Mouse (Mus musculus) embryonic fibroblast, embryonic 13.5 days (primary cell): ENCODE results near the gene Ltf. TPM values are rescaled to one million over a fixed set of nuclear protein-coding genes. Genes with fewer than 3 reads are reported as not detected.

ENCODE experiments used
- H3K27ac ChIP-seq: 2 replicates; pipeline ENCODE4 v1.5.1; 2012; ENCODE audit warnings: low read length, control low read depth, inconsistent platforms; ENCODE audit not compliant: insufficient read depth
- H3K4me1 ChIP-seq: 2 replicates; pipeline ENCODE4 v1.6.1; 2011; ENCODE audit warnings: low read length; ENCODE audit not compliant: control insufficient read depth, insufficient read depth
- H3K4me3 ChIP-seq: 2 replicates; pipeline ENCODE4 v1.5.1; 2011; ENCODE audit warnings: mild to moderate bottlenecking, control low read depth, low read length; ENCODE audit not compliant: insufficient read depth
- CTCF ChIP-seq: IDR thresholded peaks from 2 replicates; pipeline ENCODE4 v1.5.1; 2011; ENCODE audit warnings: mild to moderate bottlenecking, control low read depth, low read length, moderate library complexity, borderline replicate concordance; ENCODE audit not compliant: insufficient read depth
- POLR2A ChIP-seq: IDR thresholded peaks from 2 replicates; pipeline ENCODE4 v1.6.1; 2011; ENCODE audit warnings: low read depth, mild to moderate bottlenecking, control low read depth, low read length, moderate library complexity
- polyA plus RNA-seq: library from polyadenylated mRNA; stranded (reverse); fragments of >200 nt; gene quantifications from 2 replicates; pipeline ENCODE4 v1.2.4, GENCODE M21; 2011; ENCODE audit warnings: low read depth; ENCODE audit not compliant: missing spikeins, insufficient read length

Ltf gene
- polyA plus RNA-seq, 1 experiment, result not detected

GRCm38 (mm10) chr9:111056798-111057543, 37.9 kb downstream of the Ltf start, which contains the start of gene Ccrl2:
Ccrl2 (minus strand) TSS chr9:111057519.
- no peaks in the 10 kb centered on the region for H3K4me1 ChIP-seq
- TF ChIP-seq CTCF, result no peak
- TF ChIP-seq POLR2A, result no peak
- no peak within 1 kb of the TSS for H3K27ac ChIP-seq
- H3K4me3 ChIP-seq, result peak within 1 kb of the TSS; percentile 62

GRCm38 (mm10) chr9:111057544-111058370, 38.7 kb downstream of the Ltf start:
- H3K27ac ChIP-seq, result no peak overlapping the region
- no peak overlapping the region; the same call in 1 of the 2 replicates for H3K4me3 ChIP-seq
- no peak for TF ChIP-seq CTCF
- TF ChIP-seq POLR2A, result no peak
- no peaks in the 10 kb centered on the region for H3K4me1 ChIP-seq

- Histone ChIP-seq H3K4me3 (no peak overlapping the region), H3K27ac (no peak overlapping the region), H3K4me1 (no peaks in the 10 kb centered on the region)
- TF ChIP-seq CTCF (no peak), POLR2A (no peak)
Measured at GRCm38 (mm10) chr9:111058943-111059556, 40.0 kb downstream of the Ltf start.

GRCm38 (mm10) chr9:111062840-111063239, 43.8 kb downstream of the Ltf start:
- no peak for TF ChIP-seq CTCF
- TF ChIP-seq POLR2A, result no peak
- Histone ChIP-seq H3K27ac (no peak overlapping the region), H3K4me1 (no peaks in the 10 kb centered on the region), H3K4me3 (no peak overlapping the region)

GRCm38 (mm10) chr9:111067052-111067451, 48.0 kb downstream of the Ltf start:
- Histone ChIP-seq H3K4me1 (no peaks in the 10 kb centered on the region), H3K4me3 (no peak overlapping the region), H3K27ac (no peak overlapping the region)
- TF ChIP-seq POLR2A, result no peak
- TF ChIP-seq CTCF, result no peak

GRCm38 (mm10) chr9:111070546-111070961, 51.5 kb downstream of the Ltf start:
- no peaks in the 10 kb centered on the region for H3K4me1 ChIP-seq
- peak; percentile 25; the same call in 1 of the 2 replicates for TF ChIP-seq CTCF
- no peak for TF ChIP-seq POLR2A
- H3K27ac ChIP-seq, result no peak overlapping the region
- no peak overlapping the region for H3K4me3 ChIP-seq

- H3K4me3 ChIP-seq, result no peak overlapping the region
- H3K27ac ChIP-seq, result no peak overlapping the region
- TF ChIP-seq POLR2A, result no peak
- TF ChIP-seq CTCF, result no peak
- H3K4me1 ChIP-seq, result no peaks in the 10 kb centered on the region
Measured at GRCm38 (mm10) chr9:111072175-111072574, 53.1 kb downstream of the Ltf start.

- Histone ChIP-seq H3K4me1 (no peaks in the 10 kb centered on the region), H3K4me3 (no peak overlapping the region), H3K27ac (no peak overlapping the region)
- TF ChIP-seq POLR2A (no peak), CTCF (no peak)
Measured at GRCm38 (mm10) chr9:111072971-111073370, 53.9 kb downstream of the Ltf start.

GRCm38 (mm10) chr9:111077745-111078144, 58.7 kb downstream of the Ltf start:
- no peak overlapping the region for H3K27ac ChIP-seq
- TF ChIP-seq POLR2A (no peak), CTCF (peak; percentile 41; the same call in 1 of the 2 replicates)
- H3K4me1 ChIP-seq, result no peaks in the 10 kb centered on the region
- no peak overlapping the region for H3K4me3 ChIP-seq

GRCm38 (mm10) chr9:111080801-111081200, 61.7 kb downstream of the Ltf start:
- H3K4me1 ChIP-seq, result no peaks in the 10 kb centered on the region
- H3K27ac ChIP-seq, result no peak overlapping the region
- TF ChIP-seq POLR2A (no peak), CTCF (no peak)
- no peak overlapping the region for H3K4me3 ChIP-seq
